Mouse (Mus musculus) cerebellum, postnatal 14 days (tissue): ENCODE data around the gene Tssk1.

ENCODE experiments used
- DNase-seq, 2 experiments: peaks; one replicate each; pipeline ENCODE4 v3.0.0; 2021; ENCODE audit warnings: mixed read lengths in 2 of 2

Tssk1 gene

GRCm38 (mm10) chr16:17893923-17894322 lies at the start of gene Tssk1:
TSS of gene Tssk1 (plus strand) at chr16:17894223.
- DNase-seq: no peak

- DNase-seq: no peak
Measured at GRCm38 (mm10) chr16:17848431-17848830, 45.6 kb upstream of the Tssk1 start.

GRCm38 (mm10) chr16:17848928-17849327 lies 45.1 kb upstream of the Tssk1 start:
- peak; percentile 86 to 90 for DNase-seq

- no peak for DNase-seq
Measured at GRCm38 (mm10) chr16:17849486-17849885, 44.5 kb upstream of the Tssk1 start.

- no peak for DNase-seq
Measured at GRCm38 (mm10) chr16:17851331-17851730, 42.7 kb upstream of the Tssk1 start.

- peak; percentile 88 to 94 for DNase-seq
Measured at GRCm38 (mm10) chr16:17851860-17852259, 42.2 kb upstream of the Tssk1 start.

GRCm38 (mm10) chr16:17853263-17853662 lies 40.8 kb upstream of the Tssk1 start:
- DNase-seq: no peak

GRCm38 (mm10) chr16:17857157-17857556 lies 36.9 kb upstream of the Tssk1 start:
- no peak for DNase-seq

- DNase-seq: peak; percentile 60 to 74
Measured at GRCm38 (mm10) chr16:17858592-17858991, 35.4 kb upstream of the Tssk1 start.

GRCm38 (mm10) chr16:17865293-17865692 lies 28.7 kb upstream of the Tssk1 start:
- no peak for DNase-seq

GRCm38 (mm10) chr16:17865770-17866169 lies 28.3 kb upstream of the Tssk1 start:
- no peak for DNase-seq

- DNase-seq: no peak
Measured at GRCm38 (mm10) chr16:17871248-17871647, 22.8 kb upstream of the Tssk1 start.

- no peak for DNase-seq
Measured at GRCm38 (mm10) chr16:17872995-17873394, 21.0 kb upstream of the Tssk1 start.

- no peak for DNase-seq
Measured at GRCm38 (mm10) chr16:17875174-17875573, 18.8 kb upstream of the Tssk1 start.

GRCm38 (mm10) chr16:17876096-17876495 lies 17.9 kb upstream of the Tssk1 start:
- DNase-seq: no peak

- no peak for DNase-seq
Measured at GRCm38 (mm10) chr16:17879571-17879970, 14.5 kb upstream of the Tssk1 start.

- DNase-seq: no peak
Measured at GRCm38 (mm10) chr16:17882196-17882595, 11.8 kb upstream of the Tssk1 start.

GRCm38 (mm10) chr16:17884116-17884515 lies 9.9 kb upstream of the Tssk1 start:
- DNase-seq: no peak

GRCm38 (mm10) chr16:17889689-17890341 lies 4.2 kb upstream of the Tssk1 start:
- DNase-seq: peak; percentile 45 to 56

GRCm38 (mm10) chr16:17890342-17890727 lies 3.7 kb upstream of the Tssk1 start:
- DNase-seq: peak; percentile 28 to 40

GRCm38 (mm10) chr16:17890917-17891566 lies 3.0 kb upstream of the Tssk1 start:
- DNase-seq: peak; percentile 95 to 98

- DNase-seq: peak; percentile 100
Measured at GRCm38 (mm10) chr16:17891567-17891959, 2.5 kb upstream of the Tssk1 start, which contains the start of gene Gm20518. TSS of gene Gm20518 (minus strand) at chr16:17891671.

GRCm38 (mm10) chr16:17892606-17893005 lies 1.4 kb upstream of the Tssk1 start:
- peak; percentile 94 to 96 for DNase-seq

- DNase-seq: no peak
Measured at GRCm38 (mm10) chr16:17896091-17896490, 2.1 kb downstream of the Tssk1 start.

- no peak for DNase-seq
Measured at GRCm38 (mm10) chr16:17898462-17898861, 4.4 kb downstream of the Tssk1 start, which contains the start of the genes Dgcr2 and Tssk2. TSS of gene Dgcr2 (minus strand) at chr16:17898562. TSS of gene Tssk2 (plus strand) at chr16:17898637.
